Mouse (Mus musculus): ENCODE measurements at regions not wholly inside any gene's neighbourhood (a gene's known extent, or its start where the extent isn't known, plus 50 kb on each side); places are given as distances from the start of the nearest gene placed in this dataset.

DNA sequence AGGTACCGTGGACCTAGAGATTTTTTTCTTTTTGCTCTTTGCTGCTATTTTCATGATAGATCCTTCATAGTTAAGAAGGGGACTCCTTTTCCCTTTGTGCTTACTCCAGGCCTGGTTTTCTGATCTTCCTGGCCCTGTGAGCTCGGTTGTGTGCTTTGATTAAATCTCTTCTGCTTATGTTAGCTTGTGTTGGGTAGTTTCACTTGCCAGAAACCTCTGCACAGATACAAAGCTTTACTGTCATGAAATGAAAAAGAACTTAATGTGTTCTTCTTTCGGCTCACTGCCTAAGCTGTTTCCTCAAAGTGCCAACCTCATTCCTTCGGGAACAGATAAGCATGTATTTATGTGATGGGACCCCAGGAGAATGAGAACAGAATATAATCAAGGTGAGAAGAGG, 274.1 kb upstream of the Nbea start:
- Histone ChIP-seq H3K4me2 (replicated peaks; ENCODE audit: low read depth, low read length, severe bottlenecking) (no peak overlapping the region), H3K36me3 (ENCODE audit: control insufficient read depth, insufficient read depth, low read length) (no peaks in the 10 kb centered on the region), H3K9me3 (ENCODE audit: control insufficient read depth, low read length) (no peaks in the 10 kb centered on the region), H3K27me3 (ENCODE audit: control insufficient read depth, insufficient read depth, low read length) (no peaks in the 10 kb centered on the region), H3K4me3 (replicated peaks; ENCODE audit: low read length) (no peak overlapping the region), H3K4me1 (ENCODE audit: control insufficient read depth, insufficient read depth, low read length) (no peaks in the 10 kb centered on the region), H3K9ac (ENCODE audit: low read depth, low read length, severe bottlenecking) (no peak overlapping the region), H3K27ac (replicated peaks; ENCODE audit: low read depth, low read length) (no peak overlapping the region)
- DNase-seq (ENCODE audit: low spot score) = no peak
- TF ChIP-seq POLR2A (IDR thresholded peaks at IDR 0.05; ENCODE audit: borderline replicate concordance, extremely low read depth, insufficient read depth, insufficient read length) = no peak
- 61% methylated on average over 4 of the region's 4 CpGs for WGBS
- ATAC-seq (ENCODE audit: low FRiP score, low read depth) = no peak

DNA sequence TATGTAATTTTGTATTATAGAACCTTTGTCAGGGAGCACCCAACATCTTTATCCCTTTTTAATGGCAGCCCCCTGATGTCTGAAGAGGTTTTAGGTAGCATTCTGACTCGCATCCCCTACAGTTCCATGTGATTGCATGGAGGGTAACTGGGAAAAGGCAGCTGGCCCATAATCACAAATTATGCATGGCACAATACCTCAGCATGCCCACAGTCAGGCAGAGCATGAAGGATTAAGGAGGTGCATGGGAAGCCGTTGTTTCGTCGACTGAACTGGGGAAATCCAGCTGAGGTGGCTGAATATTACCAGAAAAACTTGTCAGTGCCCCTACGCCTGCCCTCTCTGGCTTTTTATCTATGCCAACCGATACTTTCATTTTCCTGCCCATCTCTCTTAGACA, 272.8 kb upstream of the Nbea start:
- Histone ChIP-seq H3K4me2 (replicated peaks; ENCODE audit: low read depth, low read length, severe bottlenecking) (no peak overlapping the region), H3K27ac (replicated peaks; ENCODE audit: low read depth, low read length) (no peak overlapping the region), H3K27me3 (ENCODE audit: control insufficient read depth, insufficient read depth, low read length) (no peaks in the 10 kb centered on the region), H3K9ac (ENCODE audit: low read depth, low read length, severe bottlenecking) (no peak overlapping the region), H3K36me3 (ENCODE audit: control insufficient read depth, insufficient read depth, low read length) (no peaks in the 10 kb centered on the region), H3K4me3 (replicated peaks; ENCODE audit: low read length) (no peak overlapping the region), H3K4me1 (ENCODE audit: control insufficient read depth, insufficient read depth, low read length) (no peaks in the 10 kb centered on the region), H3K9me3 (ENCODE audit: control insufficient read depth, low read length) (no peaks in the 10 kb centered on the region)
- no peak for TF ChIP-seq POLR2A (IDR thresholded peaks at IDR 0.05; ENCODE audit: borderline replicate concordance, extremely low read depth, insufficient read depth, insufficient read length)
- 74% methylated on average over 6 of the region's 6 CpGs for WGBS
- ATAC-seq (ENCODE audit: low FRiP score, low read depth) (no peak), DNase-seq (ENCODE audit: low spot score) (no peak)

DNA sequence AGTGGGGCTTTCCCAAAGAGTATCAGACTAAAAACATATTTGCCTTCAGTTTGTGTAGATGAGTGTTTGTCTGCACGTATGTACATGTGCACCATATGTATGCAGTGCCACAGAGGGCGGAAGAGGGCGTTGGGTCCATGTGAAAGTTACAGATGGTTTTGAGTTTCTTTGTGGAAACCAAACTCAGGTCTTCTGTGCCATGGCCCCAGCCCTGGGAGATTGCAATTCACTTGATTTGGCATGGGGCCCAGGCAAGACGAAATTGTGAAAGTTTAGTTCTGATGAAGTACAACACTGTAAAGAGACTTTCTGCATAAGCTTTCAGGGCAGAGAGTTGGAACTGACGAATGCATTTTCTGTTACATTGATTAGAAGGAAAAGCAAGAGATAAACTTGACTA, 255.4 kb upstream of the Nbea start:
- Histone ChIP-seq H3K4me2 (replicated peaks; ENCODE audit: low read depth, low read length, severe bottlenecking) (no peak overlapping the region), H3K9ac (ENCODE audit: low read depth, low read length, severe bottlenecking) (no peak overlapping the region), H3K36me3 (ENCODE audit: control insufficient read depth, insufficient read depth, low read length) (no peaks in the 10 kb centered on the region), H3K27me3 (ENCODE audit: control insufficient read depth, insufficient read depth, low read length) (no peaks in the 10 kb centered on the region), H3K4me1 (ENCODE audit: control insufficient read depth, insufficient read depth, low read length) (peaks cover 14% of the 10 kb centered on the region; the same call in 1 of the 2 replicates), H3K4me3 (replicated peaks; ENCODE audit: low read length) (no peak overlapping the region), H3K9me3 (ENCODE audit: control insufficient read depth, low read length) (no peaks in the 10 kb centered on the region), H3K27ac (replicated peaks; ENCODE audit: low read depth, low read length) (no peak overlapping the region)
- 70% methylated on average over 5 of the region's 5 CpGs for WGBS
- no peak for TF ChIP-seq POLR2A (IDR thresholded peaks at IDR 0.05; ENCODE audit: borderline replicate concordance, extremely low read depth, insufficient read depth, insufficient read length)
- 0 out of 2 replicates have a peak, but pooled peaks have one; percentile 30 for ATAC-seq (ENCODE audit: low FRiP score, low read depth)
- DNase-seq (ENCODE audit: low spot score) = no peak

DNA sequence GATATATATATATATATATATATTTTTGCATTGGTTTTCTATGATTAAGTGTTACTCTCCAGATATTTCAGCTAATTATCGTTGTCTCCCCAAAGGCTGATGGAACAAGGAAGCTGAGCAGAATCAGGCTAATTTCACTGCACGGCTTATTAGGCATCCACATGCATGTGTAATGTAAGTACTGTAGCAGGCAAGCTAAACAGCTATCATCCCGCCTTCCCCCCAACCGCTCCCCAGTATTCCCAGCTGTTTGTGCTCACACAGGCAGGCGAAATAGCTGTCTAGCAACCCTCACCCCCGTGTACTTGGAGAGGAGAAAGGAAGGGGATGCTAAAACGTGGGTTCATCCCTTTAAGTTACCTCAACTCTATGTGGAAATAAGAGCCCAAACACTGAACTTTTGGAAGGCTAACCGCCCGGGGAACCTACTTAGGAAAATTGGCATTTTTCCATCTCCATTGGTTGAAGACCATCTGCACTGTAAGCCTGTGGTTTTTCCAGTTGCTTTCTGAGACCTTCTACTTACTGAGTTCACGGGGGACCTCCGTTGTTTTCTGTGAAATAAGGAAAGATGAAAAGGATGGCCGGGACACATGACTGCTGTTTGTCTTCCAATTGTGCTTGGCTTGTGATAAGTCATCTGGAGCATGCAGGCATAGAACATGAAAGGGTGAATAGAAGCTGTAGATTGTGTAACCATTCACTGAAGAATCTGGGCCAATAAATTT, 254.7 kb upstream of the Nbea start:
- Histone ChIP-seq H3K4me3 (replicated peaks; ENCODE audit: low read length) (no peak overlapping the region), H3K4me2 (replicated peaks; ENCODE audit: low read depth, low read length, severe bottlenecking) (no peak overlapping the region), H3K9me3 (ENCODE audit: control insufficient read depth, low read length) (no peaks in the 10 kb centered on the region), H3K27me3 (ENCODE audit: control insufficient read depth, insufficient read depth, low read length) (no peaks in the 10 kb centered on the region), H3K4me1 (ENCODE audit: control insufficient read depth, insufficient read depth, low read length) (peaks cover 14% of the 10 kb centered on the region; the same call in 1 of the 2 replicates), H3K36me3 (ENCODE audit: control insufficient read depth, insufficient read depth, low read length) (no peaks in the 10 kb centered on the region), H3K27ac (replicated peaks; ENCODE audit: low read depth, low read length) (no peak overlapping the region), H3K9ac (ENCODE audit: low read depth, low read length, severe bottlenecking) (no peak overlapping the region)
- peak; percentile 76 for DNase-seq (ENCODE audit: low spot score)
- TF ChIP-seq POLR2A (IDR thresholded peaks at IDR 0.05; ENCODE audit: borderline replicate concordance, extremely low read depth, insufficient read depth, insufficient read length) = no peak
- peak; percentile 62 for ATAC-seq (ENCODE audit: low FRiP score, low read depth)
- WGBS = 58% methylated on average over 12 of the region's 12 CpGs

DNA sequence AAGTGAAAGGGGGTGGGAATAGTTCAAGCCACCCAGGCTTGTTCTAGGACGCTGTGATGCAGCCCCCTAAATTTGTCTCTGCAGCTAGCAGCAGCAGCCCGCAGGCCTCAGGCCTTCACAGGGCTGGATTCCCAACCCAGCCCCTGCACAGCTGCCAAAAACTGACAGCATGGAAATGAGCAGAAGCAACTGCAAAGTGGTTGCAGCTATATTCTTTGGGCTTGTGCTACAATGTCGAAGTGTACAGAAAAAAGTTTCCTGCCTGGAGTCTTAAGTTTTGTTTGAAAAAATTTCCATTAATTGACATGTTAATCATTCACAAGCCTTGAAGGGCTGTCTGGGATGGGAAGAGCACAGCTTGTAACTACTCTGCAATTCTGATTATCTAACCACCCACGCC, 253.6 kb upstream of the Nbea start:
- DNase-seq (ENCODE audit: low spot score) = peak; percentile 66
- no peaks in the 10 kb centered on the region for H3K27me3 ChIP-seq (ENCODE audit: control insufficient read depth, insufficient read depth, low read length)
- H3K27ac ChIP-seq (replicated peaks; ENCODE audit: low read depth, low read length) = no peak overlapping the region
- peak; percentile 50; the same call in 1 of the 2 replicates for ATAC-seq (ENCODE audit: low FRiP score, low read depth)
- H3K36me3 ChIP-seq (ENCODE audit: control insufficient read depth, insufficient read depth, low read length) = no peaks in the 10 kb centered on the region
- no peak overlapping the region for H3K9ac ChIP-seq (ENCODE audit: low read depth, low read length, severe bottlenecking)
- no peak for TF ChIP-seq POLR2A (IDR thresholded peaks at IDR 0.05; ENCODE audit: borderline replicate concordance, extremely low read depth, insufficient read depth, insufficient read length)
- no peak overlapping the region for H3K4me3 ChIP-seq (replicated peaks; ENCODE audit: low read length)
- WGBS = 34% methylated on average over 4 of the region's 4 CpGs
- no peaks in the 10 kb centered on the region for H3K9me3 ChIP-seq (ENCODE audit: control insufficient read depth, low read length)
- H3K4me2 ChIP-seq (replicated peaks; ENCODE audit: low read depth, low read length, severe bottlenecking) = no peak overlapping the region
- H3K4me1 ChIP-seq (ENCODE audit: control insufficient read depth, insufficient read depth, low read length) = peaks cover 14% of the 10 kb centered on the region; the same call in 1 of the 2 replicates

Data from limb, embryonic 14.5 days (tissue).